Mouse (Mus musculus) ES-Bruce4 (cell line): ENCODE measurements around the gene Atp6v0a4. TPM values are rescaled to one million over a fixed set of nuclear protein-coding genes. Genes with fewer than 3 reads are reported as not detected.

ENCODE experiments used
- H3K27ac ChIP-seq: 2 replicates; pipeline ENCODE4 v1.5.1; 2012; ENCODE audit warnings: low read length, inconsistent platforms; ENCODE audit not compliant: insufficient read depth
- H3K27me3 ChIP-seq: 2 replicates; pipeline ENCODE4 v1.6.1; 2012; ENCODE audit warnings: mild to moderate bottlenecking, low read length, inconsistent platforms; ENCODE audit not compliant: control insufficient read depth, poor library complexity, insufficient read depth, severe bottlenecking
- H3K36me3 ChIP-seq: 2 replicates; pipeline ENCODE4 v1.6.1; 2012; ENCODE audit warnings: inconsistent platforms, mild to moderate bottlenecking, low read length, moderate library complexity; ENCODE audit not compliant: control insufficient read depth, poor library complexity, insufficient read depth, severe bottlenecking
- H3K4me1 ChIP-seq: one replicate; pipeline ENCODE4 v1.8.1; 2011; ENCODE audit warnings: low read length; ENCODE audit not compliant: control insufficient read depth, insufficient read depth
- H3K4me3 ChIP-seq: 2 replicates; pipeline ENCODE4 v1.5.1; 2011; ENCODE audit warnings: low read depth, mild to moderate bottlenecking, low read length
- H3K9ac ChIP-seq: 2 replicates; pipeline ENCODE4 v1.6.1; 2012; ENCODE audit warnings: low read depth, mild to moderate bottlenecking, inconsistent platforms; ENCODE audit not compliant: poor library complexity, severe bottlenecking
- H3K9me3 ChIP-seq: replicated peaks from 2 replicates; pipeline ENCODE4 v1.6.1; 2012; ENCODE audit warnings: mild to moderate bottlenecking, low read length, inconsistent platforms; ENCODE audit not compliant: control insufficient read depth, poor library complexity, insufficient read depth, severe bottlenecking
- CTCF ChIP-seq: IDR thresholded peaks from one replicate; pipeline ENCODE4 v1.8.1; 2011; ENCODE audit warnings: low read depth, low read length
- EP300 ChIP-seq: IDR thresholded peaks from 2 replicates; pipeline ENCODE4 v1.6.1; 2011; ENCODE audit warnings: low read depth, low read length; ENCODE audit not compliant: insufficient read depth
- POLR2A ChIP-seq: IDR thresholded peaks from one replicate; pipeline ENCODE4 v1.8.1; 2011; ENCODE audit warnings: low read length; ENCODE audit not compliant: insufficient read depth
- polyA plus RNA-seq: library from polyadenylated mRNA; stranded (reverse); fragments of >200 nt; gene quantifications from 2 replicates; pipeline ENCODE4 v1.2.4, GENCODE M21; 2011; ENCODE audit warnings: low read depth; ENCODE audit not compliant: missing spikeins, insufficient read depth, insufficient read length

The Atp6v0a4 gene
- polyA plus RNA-seq, 1 experiment = 6.1 TPM

DNA sequence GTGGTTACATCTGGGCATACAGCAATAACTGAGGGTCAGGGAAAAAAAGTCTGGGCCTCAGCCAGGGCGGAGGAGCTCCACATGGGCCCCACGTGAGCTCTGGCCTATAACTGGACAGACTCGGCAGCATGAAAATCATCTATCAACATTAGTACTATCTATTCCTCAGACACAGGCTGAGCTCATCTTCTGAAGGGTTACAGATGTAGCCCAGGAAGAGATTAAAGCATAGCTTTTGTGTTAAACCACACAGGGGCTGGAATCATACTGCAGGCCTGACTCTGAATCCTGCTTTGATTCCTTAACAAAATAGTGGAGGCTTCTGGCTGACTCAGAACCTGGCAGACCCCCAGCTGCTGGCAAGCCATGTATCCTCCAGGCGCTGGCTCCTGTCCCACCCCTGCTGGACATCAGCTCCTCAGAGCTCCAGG lies 7.4 kb upstream of the Atp6v0a4 start:
- TF ChIP-seq CTCF (no peak), POLR2A (no peak), EP300 (no peak)
- no peak overlapping the region for H3K4me3 ChIP-seq
- no peaks in the 10 kb centered on the region for H3K27me3 ChIP-seq
- H3K9ac ChIP-seq = no peak overlapping the region
- H3K27ac ChIP-seq = no peak overlapping the region
- no peaks in the 10 kb centered on the region for H3K36me3 ChIP-seq
- no peaks in the 10 kb centered on the region for H3K9me3 ChIP-seq
- H3K4me1 ChIP-seq = no peaks in the 10 kb centered on the region

DNA sequence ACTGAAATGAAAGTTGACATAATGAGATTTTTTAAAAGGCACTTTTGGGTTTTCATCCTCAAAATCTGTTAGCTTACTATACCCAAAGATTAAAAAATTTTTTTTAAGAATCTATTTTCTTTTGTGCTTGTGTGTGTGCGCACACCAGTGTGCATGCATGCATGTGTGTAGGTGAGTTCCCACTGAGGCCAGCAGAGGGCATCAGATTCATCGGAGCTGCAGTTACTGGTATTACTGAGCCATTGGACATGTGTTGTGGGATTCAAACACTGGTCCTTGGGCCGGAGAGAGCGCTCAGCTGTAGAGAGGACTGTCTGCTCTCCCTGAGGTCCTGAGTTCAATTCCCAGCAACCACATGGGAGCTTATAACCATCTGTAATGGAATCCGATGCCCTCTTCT lies 5.5 kb upstream of the Atp6v0a4 start:
- no peak overlapping the region for H3K27ac ChIP-seq
- H3K27me3 ChIP-seq = no peaks in the 10 kb centered on the region
- no peak overlapping the region for H3K9ac ChIP-seq
- no peaks in the 10 kb centered on the region for H3K36me3 ChIP-seq
- H3K9me3 ChIP-seq = peaks cover 2% of the 10 kb centered on the region; the same call in 1 of the 2 replicates
- no peaks in the 10 kb centered on the region for H3K4me1 ChIP-seq
- H3K4me3 ChIP-seq = no peak overlapping the region
- no peak for TF ChIP-seq EP300
- peak; percentile 47 for TF ChIP-seq CTCF

DNA sequence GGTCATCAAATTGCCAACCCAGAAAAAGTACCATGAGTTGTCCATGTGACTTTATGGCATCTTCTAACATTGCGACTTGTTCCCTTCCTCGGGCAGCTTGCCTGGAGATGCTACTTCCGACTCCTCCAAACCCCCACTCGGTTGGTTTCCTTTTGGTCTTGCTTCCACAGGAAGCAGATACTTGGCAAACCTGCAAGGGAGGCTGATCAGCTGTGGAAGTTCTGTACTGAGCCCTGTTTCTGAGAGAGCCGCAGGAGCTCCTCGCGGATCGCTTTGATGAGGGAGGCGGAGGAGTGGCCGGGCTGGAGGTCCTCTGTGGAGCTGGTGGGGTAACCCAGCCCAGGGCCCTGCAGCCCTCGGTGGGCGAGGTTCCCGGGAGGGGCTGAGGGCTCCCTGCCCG lies 3.7 kb upstream of the Atp6v0a4 start:
- H3K27me3 ChIP-seq = no peaks in the 10 kb centered on the region
- no peaks in the 10 kb centered on the region for H3K4me1 ChIP-seq
- H3K4me3 ChIP-seq = no peak overlapping the region
- no peak overlapping the region for H3K27ac ChIP-seq
- peaks cover 2% of the 10 kb centered on the region; the same call in 1 of the 2 replicates for H3K9me3 ChIP-seq
- no peak overlapping the region for H3K9ac ChIP-seq
- TF ChIP-seq POLR2A (no peak), EP300 (no peak), CTCF (no peak)
- H3K36me3 ChIP-seq = no peaks in the 10 kb centered on the region

GRCm38 (mm10) chr6:38125462-38125861 lies 1.1 kb upstream of the Atp6v0a4 start:
- Histone ChIP-seq H3K4me3 (no peak overlapping the region), H3K36me3 (no peaks in the 10 kb centered on the region), H3K27me3 (no peaks in the 10 kb centered on the region)

GRCm38 (mm10) chr6:38124882-38125281 lies 496 bp upstream of the Atp6v0a4 start:
- Histone ChIP-seq H3K27me3 (no peaks in the 10 kb centered on the region), H3K27ac (no peak overlapping the region), H3K9ac (no peak overlapping the region), H3K36me3 (no peaks in the 10 kb centered on the region), H3K9me3 (peaks cover 2% of the 10 kb centered on the region; the same call in 1 of the 2 replicates), H3K4me3 (no peak overlapping the region), H3K4me1 (no peaks in the 10 kb centered on the region)
- no peak for TF ChIP-seq CTCF

More at GRCm38 (mm10) chr6:38125462-38125861, 1.1 kb upstream of the Atp6v0a4 start:
- Histone ChIP-seq H3K9me3 (peaks cover 2% of the 10 kb centered on the region; the same call in 1 of the 2 replicates), H3K27ac (no peak overlapping the region), H3K9ac (no peak overlapping the region), H3K4me1 (no peaks in the 10 kb centered on the region)
- TF ChIP-seq POLR2A (no peak), EP300 (no peak), CTCF (no peak)

DNA sequence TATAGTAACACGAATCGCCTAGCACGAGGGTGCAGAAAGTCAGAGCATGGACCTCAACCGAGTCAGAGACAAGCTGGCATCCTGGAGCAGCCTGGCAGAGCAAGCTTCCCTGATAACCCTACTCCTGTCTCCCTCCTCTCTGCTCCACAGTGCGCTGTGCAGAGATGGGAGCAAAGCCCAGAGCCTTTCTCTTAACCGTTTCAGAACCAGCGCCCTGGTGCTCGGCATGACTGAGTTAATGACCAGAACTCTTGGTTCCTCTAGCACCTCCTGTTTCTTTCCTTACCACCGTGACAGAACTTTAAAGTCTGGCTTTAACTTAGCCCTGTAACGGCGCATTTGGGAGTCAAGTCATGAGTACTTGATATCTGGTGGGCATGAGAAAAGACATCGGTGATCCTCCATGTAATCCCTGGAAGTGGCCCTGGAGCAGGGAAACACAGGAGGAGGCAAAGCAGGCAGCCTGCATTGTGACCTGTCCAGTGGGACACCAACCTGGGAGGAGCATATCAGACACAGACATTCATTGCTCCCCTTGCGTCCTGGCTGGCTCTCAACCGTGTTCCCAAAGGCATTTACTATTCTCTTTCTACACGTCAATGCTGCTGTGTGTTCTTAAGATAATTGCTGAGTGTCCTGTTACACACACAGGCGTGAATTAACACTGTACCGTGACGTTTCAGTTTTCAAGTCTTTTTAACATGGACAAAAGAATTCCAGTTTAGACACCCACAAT lies 747 bp downstream of the Atp6v0a4 start:
- Histone ChIP-seq H3K4me3 (no peak overlapping the region), H3K36me3 (no peaks in the 10 kb centered on the region), H3K27ac (no peak overlapping the region), H3K9me3 (peaks cover 5% of the 10 kb centered on the region), H3K4me1 (no peaks in the 10 kb centered on the region), H3K9ac (no peak overlapping the region), H3K27me3 (no peaks in the 10 kb centered on the region)
- TF ChIP-seq CTCF = no peak
